Mouse (Mus musculus): ENCODE measurements at regions not wholly inside any gene's neighbourhood (a gene's known extent, or its start where the extent isn't known, plus 50 kb on each side); places are given as distances from the start of the nearest gene placed in this dataset.

DNA sequence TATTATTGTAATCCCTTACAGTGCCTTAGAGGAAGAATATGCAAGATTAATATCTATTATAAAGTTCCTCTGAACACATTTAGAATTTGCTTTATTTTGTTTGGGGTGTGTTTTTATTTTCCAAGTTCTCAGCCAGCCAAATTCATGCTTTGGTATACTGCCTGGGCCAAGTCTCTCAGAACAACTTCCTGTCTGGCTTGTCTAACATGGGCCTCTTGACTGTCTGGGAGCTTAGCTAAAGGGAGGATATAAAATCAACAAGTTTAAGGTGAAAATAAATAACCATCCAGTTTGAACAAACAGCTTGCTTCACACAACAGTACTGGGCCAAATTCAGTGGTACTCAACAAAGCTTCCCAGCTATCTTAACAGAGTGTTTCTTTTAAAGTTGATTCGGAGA lies 669.5 kb downstream of the Kcnj2 start:
- no peak for DNase-seq

DNA sequence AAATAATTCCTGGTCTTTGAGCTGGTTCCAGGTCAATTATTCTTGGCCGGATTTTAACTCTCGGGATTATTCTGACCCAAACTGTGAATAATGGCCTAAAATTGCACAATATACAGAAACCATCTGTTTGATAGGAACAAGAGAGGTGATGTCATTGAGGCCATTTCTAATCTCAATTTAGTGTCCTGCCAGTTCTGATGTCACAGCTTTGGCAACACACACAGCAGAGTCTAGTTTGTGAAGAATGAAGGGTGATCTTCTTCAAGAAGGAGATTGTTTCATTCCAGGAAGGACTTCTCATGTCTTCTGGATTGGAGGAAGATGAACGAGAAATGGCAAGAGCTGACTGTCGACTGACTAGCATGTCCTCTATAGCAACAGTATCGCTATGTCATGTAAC lies 670.0 kb downstream of the Kcnj2 start:
- DNase-seq, result no peak

DNA sequence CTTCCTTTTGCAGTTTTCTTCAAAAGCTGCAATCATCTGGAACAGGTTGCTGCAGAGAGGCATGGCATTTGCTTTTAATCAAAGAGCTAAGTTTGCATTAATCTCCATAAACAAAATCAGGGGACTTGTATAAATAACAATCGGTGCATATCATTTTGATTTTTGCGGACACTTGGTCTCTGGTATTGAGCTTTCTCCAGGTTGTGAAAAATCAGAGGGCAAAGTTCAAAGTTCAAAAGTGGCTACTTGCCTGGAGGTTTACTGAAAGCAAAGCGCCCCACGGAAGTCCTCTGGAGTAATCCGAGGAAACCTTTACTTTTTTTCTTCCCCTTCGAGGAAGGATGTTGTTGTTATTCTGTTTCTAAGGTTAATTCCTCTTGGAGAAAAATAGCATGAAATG lies 677.4 kb downstream of the Kcnj2 start:
- no peak for DNase-seq

DNA sequence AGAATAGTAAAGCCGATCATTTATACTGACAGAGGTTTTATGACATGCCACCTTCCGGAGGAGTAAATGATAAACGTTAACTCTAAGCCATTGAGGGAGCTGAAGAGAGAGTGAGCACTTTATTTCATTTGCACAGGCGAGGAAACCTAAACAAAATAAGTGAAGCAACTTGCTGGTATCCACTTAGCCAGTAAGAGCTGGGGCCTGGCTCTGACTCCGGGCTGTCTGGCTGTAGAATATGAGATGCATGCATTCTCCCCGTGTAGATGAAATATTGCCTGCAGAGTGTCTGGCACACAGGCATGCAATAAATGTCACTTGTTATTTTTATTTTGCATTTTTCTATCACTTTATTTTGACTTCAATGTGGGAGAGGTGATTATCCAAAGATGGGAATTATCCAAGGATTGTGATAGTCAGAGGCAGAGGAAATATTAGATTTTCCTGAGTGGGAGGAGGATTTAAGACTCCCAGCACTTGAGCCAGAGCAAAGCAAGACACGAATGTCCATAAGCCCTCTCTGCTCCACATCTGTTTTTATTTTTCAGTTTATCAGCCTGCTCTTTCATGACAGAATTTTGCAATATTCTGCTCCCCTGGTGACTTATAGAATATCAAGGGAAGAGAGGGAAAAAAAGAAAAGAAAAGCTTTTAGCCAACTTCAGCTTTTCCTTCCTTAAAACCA lies 681.4 kb downstream of the Kcnj2 start:
- no peak for DNase-seq

DNA sequence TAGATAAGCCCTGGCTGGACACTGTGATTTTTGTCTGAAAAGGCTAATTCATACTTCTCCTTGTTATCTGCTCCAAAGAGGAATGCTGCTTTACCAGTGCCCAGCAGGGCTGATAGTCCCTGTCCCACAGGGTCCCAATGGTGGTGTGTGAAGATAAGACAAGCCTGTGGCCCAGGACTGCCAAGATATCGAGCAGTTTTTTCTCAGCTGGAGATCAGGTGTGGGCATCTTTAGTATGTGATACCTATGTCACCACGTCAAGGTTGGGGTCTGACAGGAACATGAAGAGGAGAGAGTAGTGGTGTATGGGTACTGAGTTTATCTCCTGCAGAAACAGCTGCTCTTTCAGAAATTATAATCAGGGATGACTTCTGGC lies 682.0 kb downstream of the Kcnj2 start:
- DNase-seq, result no peak

DNA sequence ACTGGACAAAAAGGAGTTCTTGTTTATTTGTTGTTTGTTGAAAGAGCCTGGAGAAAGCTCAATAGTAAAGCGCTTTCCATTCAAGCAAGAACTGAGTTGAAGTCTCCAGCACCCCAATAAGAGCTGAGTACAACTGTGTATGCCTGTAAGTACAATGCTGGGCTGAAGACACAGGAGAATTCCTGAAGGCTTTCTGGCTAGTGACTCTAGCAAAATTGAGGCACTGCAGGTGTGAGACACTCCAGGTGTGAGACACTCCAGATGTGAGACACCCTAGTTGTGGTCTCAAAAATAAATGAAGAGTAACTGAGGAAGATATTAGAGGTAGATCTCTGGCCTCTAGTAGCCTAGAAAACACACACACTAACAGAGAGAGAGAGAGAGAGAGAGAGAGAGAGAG lies 682.5 kb downstream of the Kcnj2 start:
- no peak for DNase-seq

DNA sequence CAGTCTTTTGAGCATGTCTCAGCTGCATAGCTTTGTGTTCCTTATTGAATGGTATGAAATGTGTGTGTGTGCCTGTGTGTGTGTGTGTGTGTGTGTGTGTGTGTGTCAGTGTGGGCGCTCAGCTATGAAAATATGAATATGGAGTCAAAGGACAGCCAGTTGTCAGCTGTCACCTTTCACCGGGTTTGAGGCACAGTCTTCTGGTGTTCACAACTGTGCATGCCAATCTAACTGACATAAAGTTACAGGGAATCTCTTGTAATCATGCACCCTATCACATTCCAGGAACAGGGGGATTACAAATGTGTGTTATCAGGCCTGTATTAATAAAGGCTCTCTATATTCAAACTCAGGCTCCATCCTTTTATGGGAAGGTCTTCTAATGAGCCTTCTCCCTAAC lies 688.8 kb downstream of the Kcnj2 start:
- no peak for DNase-seq

DNA sequence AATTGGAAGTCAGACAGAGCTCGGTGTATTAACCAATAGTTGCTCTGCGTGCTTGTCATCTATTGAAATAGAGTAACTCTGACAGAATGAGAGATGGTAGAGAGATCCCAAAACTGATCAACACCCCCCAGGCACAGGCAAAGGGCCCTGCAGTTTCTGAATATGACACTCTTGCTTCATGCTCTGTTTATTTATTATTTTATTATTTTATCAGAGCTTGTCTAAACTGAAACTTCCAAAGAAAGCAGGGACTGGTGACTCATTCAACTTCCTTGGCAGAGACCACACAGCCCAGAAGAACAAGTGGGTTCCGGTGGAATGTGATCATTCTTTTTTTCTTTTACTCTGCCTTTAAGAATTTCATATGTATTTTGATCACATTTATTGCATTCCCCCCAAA lies 697.1 kb downstream of the Kcnj2 start:
- no peak for DNase-seq

DNA sequence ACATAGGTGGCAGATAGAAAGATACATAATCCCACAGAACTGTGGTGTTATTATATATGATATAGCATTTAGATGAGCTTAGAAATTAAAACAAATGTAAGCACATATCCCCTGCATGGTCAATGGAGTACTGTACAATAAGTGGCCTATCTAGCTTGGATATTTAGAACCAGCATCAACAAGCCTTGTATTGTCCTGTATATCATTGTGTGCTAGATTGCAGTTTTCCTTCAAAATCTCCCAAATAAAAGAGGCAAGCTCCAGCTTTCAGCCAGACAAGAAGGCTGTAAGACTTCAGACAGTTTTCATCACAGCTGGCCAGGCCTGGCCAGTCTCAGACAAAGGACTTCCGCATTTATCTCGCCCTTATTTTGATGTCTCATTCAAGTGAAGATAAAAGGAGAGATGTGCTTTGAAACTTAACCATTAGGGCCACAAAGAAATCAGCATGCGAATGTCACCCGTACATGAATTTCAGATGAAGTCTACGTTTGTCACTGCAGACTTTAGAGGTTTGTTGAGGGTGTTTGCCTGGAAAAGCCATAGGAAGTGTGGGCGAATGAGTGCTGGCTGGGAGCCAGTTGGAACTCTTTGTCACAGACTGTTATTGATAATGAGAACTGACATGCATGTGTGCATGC lies 700.5 kb downstream of the Kcnj2 start:
- peak; percentile 38 for DNase-seq

DNA sequence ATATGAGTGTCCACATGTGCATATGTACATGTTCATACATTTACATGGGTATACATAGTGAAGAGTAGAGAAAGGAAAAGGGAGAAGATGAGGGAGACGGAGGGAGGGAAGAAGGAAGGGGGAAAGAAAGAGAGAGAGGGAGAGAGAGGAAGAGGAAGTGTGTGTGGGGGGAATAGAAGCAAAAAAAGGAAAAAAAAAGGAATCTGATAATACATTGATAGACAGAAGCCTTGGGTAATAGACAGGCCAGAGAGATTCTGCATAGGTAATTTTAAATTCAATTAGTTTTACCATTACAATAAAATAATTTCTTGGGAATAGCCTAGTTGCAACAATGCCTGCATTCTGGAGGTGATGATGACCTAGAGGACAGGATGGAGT lies 701.0 kb downstream of the Kcnj2 start:
- no peak for DNase-seq

DNA sequence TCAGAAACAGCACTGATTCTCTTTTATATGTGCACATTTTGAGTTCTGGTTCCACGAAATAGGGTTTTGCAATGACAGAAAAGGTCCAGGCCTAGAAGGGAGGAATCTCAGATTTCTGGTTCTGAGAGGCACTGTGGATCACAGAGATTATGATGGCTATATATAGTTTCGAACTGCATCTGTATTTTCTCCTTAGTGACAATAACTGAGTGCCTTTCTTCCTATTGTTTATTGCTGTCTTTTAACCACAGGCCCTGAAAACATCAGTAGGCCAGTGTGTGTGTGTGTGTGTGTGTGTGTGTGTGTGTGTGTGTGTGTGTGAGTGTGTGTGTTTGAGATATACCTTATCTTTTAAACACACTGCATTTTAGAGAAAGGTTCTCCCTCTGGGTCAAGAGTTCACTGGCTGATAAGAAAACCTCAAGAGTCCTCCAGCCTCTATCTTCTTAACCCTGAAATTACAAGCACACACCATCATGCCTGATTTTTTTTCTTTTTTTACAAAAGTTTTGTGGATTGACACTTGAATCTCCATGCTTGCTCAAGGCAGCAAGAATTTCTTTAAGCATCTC lies 708.2 kb downstream of the Kcnj2 start:
- no peak for DNase-seq

DNA sequence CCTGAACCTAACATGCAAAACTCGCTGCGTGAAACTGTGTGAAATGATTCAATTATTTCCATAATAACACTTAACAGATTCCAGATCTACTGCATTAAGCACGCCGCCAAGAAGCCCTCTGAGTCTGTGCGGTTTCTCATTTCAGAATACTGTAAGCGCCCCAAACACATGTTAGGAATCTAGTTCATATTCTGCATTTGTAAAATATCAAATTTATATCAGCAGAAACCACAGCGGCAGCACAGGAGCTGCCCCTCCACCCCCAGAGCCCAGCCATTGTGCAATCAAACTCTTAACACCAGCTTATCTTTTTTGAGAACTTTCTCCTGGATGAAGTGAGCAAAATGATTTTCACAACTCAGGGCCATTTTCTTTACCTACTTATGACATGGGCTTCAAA lies 715.4 kb downstream of the Kcnj2 start:
- no peak for DNase-seq

DNA sequence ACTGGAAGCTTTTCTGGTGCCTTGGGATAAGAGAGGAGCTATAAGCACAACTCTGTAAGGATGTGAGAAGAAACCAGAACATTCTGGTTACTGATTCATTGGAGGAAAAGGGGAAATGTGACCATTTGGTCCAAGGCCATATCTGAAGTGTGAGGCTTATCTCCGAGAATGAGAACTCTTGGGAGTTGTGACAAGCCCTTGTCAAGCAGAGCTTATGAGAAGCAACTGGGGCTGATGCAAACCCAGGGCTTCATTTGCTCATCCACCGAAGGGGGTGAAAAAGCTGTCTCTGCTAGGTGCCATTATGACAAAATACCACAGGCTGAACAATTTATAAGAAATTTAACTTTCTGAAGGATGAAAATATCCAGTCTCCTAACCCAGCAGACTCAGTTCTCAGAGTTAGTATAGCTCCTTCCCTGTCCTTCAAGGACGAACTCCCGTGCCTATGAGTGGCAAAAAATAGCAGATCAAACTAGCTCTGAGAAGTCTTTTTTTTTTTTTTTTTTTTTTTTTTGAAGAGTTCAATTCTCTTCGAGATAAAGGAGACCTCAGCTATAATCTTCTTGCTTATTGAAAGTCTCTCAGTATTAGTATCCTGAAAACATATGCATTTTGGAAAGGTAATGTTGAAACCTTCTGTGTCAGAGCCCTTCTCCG lies 725.4 kb downstream of the Kcnj2 start:
- no peak for DNase-seq

DNA sequence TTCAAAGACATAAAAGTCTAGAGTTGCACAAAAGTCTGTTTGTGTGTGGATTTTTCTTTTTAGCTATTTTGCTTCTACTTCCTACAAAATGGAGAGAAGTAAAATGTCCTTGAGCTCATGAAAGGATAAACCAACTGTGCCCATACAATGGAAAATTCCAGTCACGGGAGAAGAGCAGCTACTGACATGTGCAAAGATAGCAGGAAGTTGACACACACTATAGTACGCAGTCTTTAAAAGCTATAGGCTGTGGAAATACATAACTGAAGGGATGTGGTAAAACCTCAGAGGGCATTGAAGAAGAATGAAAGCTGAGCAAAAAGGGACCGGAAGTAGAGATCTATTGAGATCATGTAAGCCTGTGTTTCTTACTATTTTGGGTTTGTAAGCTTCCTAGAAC lies 735.1 kb downstream of the Kcnj2 start:
- DNase-seq, result no peak

DNA sequence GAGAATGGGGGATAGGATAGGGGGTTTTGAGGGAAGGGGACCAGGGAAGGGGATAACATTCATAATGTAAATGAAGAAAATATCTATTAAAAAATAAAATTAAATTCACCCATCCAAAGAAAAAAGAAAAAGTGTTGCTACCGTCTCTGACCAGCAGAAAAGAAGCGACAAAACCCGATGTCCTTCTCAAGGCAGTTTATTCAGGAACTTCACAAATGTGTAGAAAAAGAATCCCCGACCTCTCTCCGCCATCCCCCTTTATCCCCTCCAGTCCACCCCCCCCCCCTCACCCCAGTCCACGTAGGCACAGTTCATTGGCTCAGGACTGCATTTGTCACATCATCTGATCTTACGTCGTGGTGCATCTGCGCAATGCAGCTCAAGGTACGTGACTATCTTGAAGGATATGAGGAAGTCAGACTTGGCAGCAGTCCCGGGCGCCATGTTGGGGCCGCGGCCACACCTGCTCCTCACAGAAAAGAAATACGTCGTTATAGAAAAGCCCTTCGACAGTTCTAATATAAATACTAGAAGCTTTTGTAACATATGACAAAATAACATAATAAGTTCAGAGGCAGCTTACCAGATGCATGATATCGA lies 750.3 kb downstream of the Kcnj2 start:
- no peak for DNase-seq

DNA sequence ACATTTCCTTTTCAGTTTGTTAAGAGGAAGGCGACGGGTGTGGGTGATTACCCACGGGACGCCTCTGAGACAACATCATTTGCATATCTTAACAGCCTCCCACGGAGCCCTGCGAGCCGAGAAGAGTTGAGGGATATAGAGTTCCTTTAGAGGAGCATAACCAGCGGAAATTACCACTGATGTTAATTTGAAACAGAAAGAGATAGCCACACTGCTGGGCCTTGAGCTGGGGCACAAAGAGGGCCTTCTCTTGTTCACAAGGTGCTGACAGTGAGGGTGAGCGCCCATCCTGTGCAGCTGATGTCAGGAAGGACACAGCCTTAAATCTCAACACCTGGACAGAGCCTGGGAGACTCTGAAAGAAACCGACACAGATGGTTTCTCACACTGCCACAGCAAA lies 752.2 kb downstream of the Kcnj2 start:
- DNase-seq, result peak; percentile 30

DNA sequence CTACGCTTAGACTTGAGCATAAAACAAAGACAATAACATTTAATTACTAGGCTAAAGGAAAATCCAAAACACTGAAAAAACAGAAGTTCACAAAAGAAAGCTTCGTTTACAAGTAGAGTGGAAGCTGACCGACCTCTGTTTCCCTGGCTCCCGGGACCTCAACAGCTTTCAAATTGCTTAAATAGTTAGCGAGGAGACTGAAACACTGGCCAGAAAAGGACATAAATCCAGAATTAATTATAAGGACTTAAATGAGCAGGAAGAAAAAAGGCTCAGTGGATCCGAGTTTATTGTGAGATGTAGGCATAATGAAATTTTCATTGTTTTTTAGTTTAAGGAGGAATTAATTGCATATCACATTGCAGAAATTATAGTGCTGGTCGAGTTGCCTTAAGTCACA lies 754.4 kb downstream of the Kcnj2 start:
- DNase-seq, result no peak

DNA sequence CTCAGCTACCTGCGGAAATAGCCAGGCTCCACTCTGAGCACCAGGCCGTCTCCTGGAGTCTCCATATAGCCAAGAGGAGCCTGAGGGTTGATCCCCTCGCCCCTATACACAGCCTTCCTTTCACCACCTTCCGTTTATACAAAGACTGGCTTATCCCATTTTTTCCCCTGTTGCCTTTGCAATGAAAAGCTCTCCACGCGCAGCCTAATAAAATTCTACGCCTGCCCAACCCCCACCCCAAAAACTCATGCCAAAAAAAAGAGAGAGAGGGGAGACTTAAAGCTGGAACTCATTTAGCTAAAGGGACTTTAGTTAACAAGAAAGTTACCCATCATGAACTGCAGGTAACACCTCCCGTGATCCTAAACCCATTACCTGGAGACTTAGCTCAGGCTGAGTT lies 762.5 kb downstream of the Kcnj2 start:
- DNase-seq, result no peak

DNA sequence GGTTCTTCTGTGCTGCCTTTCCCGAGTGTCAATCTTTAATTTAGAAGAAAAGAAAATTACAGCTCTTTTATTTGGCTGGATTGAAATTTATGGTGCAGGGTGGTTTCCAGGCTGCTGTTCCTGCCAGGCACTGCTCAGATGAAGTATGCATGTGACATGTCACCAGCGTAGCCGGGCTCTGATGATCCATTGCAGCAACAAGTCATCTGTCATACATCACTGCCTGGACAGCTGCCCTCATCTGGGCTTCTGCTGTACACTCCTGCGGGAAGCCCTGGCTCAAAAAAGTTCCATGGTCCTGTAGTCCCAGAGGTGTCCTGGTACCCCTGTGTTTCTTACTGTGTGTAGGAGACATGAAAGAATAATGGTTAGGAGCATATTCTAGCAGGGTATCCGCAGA lies 773.0 kb downstream of the Kcnj2 start:
- DNase-seq, result no peak

DNA sequence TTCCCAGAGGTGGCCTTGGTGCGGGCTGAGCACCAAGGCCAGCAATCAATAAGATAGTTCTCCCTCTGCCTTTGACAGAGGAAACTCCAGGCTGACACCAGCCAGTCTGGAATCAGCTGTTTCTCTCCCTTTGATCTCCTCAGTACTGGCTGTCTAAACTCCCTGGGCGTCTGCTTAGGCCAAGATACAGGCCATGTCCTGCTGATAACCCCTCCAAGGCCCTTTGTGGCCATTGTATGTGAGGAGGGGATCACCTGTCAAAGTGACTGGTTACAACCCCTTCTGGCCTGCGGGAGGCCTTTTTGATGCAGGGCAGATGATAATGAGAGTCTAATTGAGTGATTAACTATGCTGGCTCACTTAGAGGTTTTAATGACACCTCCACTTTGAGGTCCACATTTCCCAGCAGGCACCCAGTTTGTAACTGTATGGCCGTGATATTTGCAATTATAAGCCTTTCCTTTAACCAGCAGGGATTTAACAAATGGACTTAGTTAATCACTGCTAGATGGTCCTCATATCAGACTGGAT lies 777.8 kb downstream of the Kcnj2 start:
- peak; percentile 49 for DNase-seq

DNA sequence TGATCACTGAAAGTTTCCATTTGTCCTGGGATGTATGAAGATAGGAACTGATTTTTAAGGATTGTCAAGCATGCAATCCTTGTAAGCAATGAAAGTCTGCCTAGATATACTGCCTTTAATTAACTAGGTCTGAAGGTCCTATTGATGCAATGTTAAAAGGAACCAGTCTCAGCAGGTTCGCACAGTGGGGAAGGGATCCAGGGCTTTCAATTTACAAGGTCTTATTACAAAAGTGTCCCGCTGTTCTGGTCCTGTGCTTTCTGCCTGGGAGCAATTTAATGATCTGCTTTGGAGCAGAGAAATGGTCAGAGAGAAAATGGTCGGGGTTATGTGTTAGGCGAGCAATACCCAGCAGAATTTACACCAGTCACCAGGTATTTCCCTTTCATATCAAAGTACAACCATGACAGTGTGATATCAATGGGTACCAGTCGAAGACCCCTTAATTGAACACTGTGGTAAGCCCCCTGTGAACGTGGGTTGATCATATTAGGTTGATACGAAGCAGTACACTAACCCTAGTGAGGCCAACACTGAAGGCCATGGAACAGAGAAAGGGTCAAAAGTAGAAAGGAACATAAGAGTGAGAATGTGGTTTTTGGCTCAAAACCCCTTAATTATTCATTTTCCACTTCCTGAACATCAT lies 778.5 kb downstream of the Kcnj2 start:
- DNase-seq, result no peak

DNA sequence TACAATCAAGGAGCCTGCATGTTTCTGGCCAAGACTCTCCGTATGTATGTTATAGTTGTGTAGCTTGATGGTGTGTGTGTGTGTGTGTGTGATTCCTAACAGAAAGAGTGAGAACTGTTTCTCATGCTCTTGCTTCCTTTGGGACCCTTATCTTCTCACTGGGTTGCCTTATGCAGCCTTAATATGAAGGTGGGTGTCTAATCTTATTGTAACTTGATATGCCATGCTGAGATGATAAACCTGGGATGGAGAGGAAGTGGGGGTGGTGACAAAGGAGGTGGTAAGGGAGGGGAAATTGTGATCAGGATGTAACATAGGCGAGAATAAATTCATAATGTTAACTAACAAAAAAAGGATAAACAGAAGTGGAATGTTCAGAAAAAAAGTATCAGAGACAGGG lies 791.3 kb downstream of the Kcnj2 start:
- DNase-seq, result no peak

DNA sequence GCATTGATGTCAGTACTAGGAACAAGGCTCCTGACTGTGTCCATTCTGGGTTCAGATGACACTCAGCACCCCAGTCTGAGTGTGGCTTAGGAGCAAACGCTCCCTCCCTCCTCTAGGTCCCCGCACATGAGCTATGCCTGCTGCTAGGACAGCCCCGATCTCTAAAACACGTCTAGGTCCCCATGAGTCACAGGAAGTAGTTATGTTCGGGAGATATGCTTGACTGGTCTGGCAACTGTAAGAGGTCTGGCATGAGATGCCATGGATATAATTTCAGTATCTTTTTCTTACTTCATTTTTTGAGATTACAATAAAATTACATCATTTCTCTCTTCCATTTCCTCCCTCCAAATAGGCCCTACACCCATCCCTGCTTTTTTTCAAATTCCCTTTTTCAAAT lies 792.1 kb downstream of the Kcnj2 start:
- no peak for DNase-seq
